Comparison of ENCODE assay signal across 8 mouse cellular contexts in genomic region chr13:58588655-58589516, GRCm38 (mm10). TPM values are rescaled to one million over a fixed set of nuclear protein-coding genes. Genes with fewer than 3 reads are reported as not detected.
A peak's percentile ranks its signal among the peaks of the same experiment; 100 is the strongest.
DNase-seq lines count a peak whose midpoint lies in the region; ATAC-seq and TF ChIP-seq lines count a peak whose summit lies in the region.

No protein-coding gene starts in this region.

- DNase-seq in lung, adult 2 months = no peak
- DNase-seq in lung, adult 18-20 months = no peak
- DNase-seq in left cerebral cortex, postnatal 25 days (ENCODE audit: low spot score in 2 of 2) = peak; percentile 24 to 74
- no peak for DNase-seq in gastrocnemius, postnatal 4 days (ENCODE audit: low spot score in 2 of 2)
- no peak for DNase-seq in gastrocnemius, postnatal 14 days
- DNase-seq in T-cell, adult 2 months (ENCODE audit: low spot score) = no peak

- intact Hi-C loops in left cerebral cortex, postnatal 25 days (cut with DNase I) = loop anchor here (1.0 to 5.0 kb wide), 2 partner anchors 301 to 432 kb away; partner anchors contain the start of gene Idnk
- intact Hi-C loops in gastrocnemius, postnatal 14 days (cut with DNase I; ENCODE audit: low total_unique reads) = no loop called here

- no peak overlapping the region for H3K27ac ChIP-seq in forebrain, embryonic 13.5 days

- no peaks in the 10 kb centered on the region for H3K27me3 ChIP-seq in forebrain, embryonic 13.5 days
- peaks cover 18% of the 10 kb centered on the region for H3K27me3 ChIP-seq in myocyte (ENCODE audit: control insufficient read depth, insufficient read depth, insufficient read length)

- no peaks in the 10 kb centered on the region for H3K79me2 ChIP-seq in myocyte (ENCODE audit: control insufficient read depth, insufficient read depth)

- no peaks in the 10 kb centered on the region for H3K36me3 ChIP-seq in forebrain, embryonic 13.5 days (ENCODE audit: poor library complexity, severe bottlenecking)
- no peaks in the 10 kb centered on the region for H3K36me3 ChIP-seq in myocyte (ENCODE audit: control insufficient read depth, insufficient read depth)

- H3K4me2 ChIP-seq in forebrain, embryonic 13.5 days = peak overlapping the region; percentile 48
- H3K4me2 ChIP-seq in myocyte (ENCODE audit: low read depth) = peak overlapping the region; percentile 27

- H3K4me3 ChIP-seq in lung, adult 2 months (replicated peaks; ENCODE audit: extremely low read depth, low read depth, low read length) = peak overlapping the region; percentile 15
- H3K4me3 ChIP-seq in forebrain, embryonic 13.5 days = peak overlapping the region; percentile 13; the same call in 1 of the 2 replicates
- H3K4me3 ChIP-seq in myocyte = no peak overlapping the region

- H3K4me1 ChIP-seq in lung, adult 2 months (ENCODE audit: control insufficient read depth, insufficient read depth, low read length) = 0 out of 2 replicates have a peak, but pooled peaks cover 3% of the 10 kb centered on the region
- H3K4me1 ChIP-seq in forebrain, embryonic 13.5 days = 0 out of 2 replicates have a peak, but pooled peaks cover 5% of the 10 kb centered on the region

- no peaks in the 10 kb centered on the region for H3K9me3 ChIP-seq in forebrain, embryonic 13.5 days (replicated peaks)

- H3K9ac ChIP-seq in forebrain, embryonic 13.5 days = no peak overlapping the region

- H3ac ChIP-seq in myocyte (ENCODE audit: control insufficient read depth, insufficient read length) = no peak overlapping the region

- 59% methylated on average over 15 of the region's 15 CpGs for WGBS in lung, adult 2 months
- whole genome bisulfite sequencing in forebrain, embryonic 13.5 days = 52% methylated on average over 15 of the region's 15 CpGs

- TF ChIP-seq POLR2A in lung, adult 2 months (IDR thresholded peaks at IDR 0.05; ENCODE audit: borderline replicate concordance, extremely low read depth, low read depth, low read length) = no peak
- TF ChIP-seq POLR2A in myocyte (IDR thresholded peaks at IDR 0.05; ENCODE audit: insufficient read length, low read depth) = no peak

- ATAC-seq in forebrain, embryonic 13.5 days = peak; percentile 50; the same call in 1 of the 2 replicates

- no peak for TF ChIP-seq CTCF in lung, adult 2 months (IDR thresholded peaks at IDR 0.05; ENCODE audit: insufficient read depth, low read length)

TF ChIP-seq in myocyte, 11 proteins besides CTCF, POLR2A, EP300 and RAD21:
- TF ChIP-seq MYOG (IDR thresholded peaks at IDR 0.05; ENCODE audit: control insufficient read depth in 1 of 3, insufficient read depth in 1 of 3, insufficient read length in 2 of 3, low read depth in 2 of 3) (no peak), TCF12 (IDR thresholded peaks at IDR 0.05; ENCODE audit: insufficient read depth, poor library complexity, severe bottlenecking) (no peak), MYOD1 (IDR thresholded peaks at IDR 0.05; ENCODE audit: control insufficient read depth in 1 of 3, insufficient read length in 2 of 3, low read depth in 2 of 3) (no peak), E2F4 (IDR thresholded peaks at IDR 0.05; ENCODE audit: insufficient read depth) (no peak), POLR2AphosphoS2 (IDR thresholded peaks at IDR 0.05; ENCODE audit: insufficient read length, low read depth) (no peak), REST (IDR thresholded peaks at IDR 0.05; ENCODE audit: insufficient read depth, insufficient read length) (no peak), USF1 (IDR thresholded peaks at IDR 0.05; ENCODE audit: low read depth) (no peak), MAX (IDR thresholded peaks at IDR 0.05; ENCODE audit: low read depth) (no peak), TCF3 (IDR thresholded peaks at IDR 0.05; ENCODE audit: insufficient read length, low read depth) (no peak), SRF (IDR thresholded peaks at IDR 0.05; ENCODE audit: control insufficient read depth, insufficient read length, low read depth) (no peak), CEBPB (IDR thresholded peaks at IDR 0.05; ENCODE audit: insufficient read depth, poor library complexity, severe bottlenecking) (no peak)

RNA-seq across cellular contexts. Expression of gene Slc28a3, which starts 21.8 kb away (rescaled TPM):
- polyA plus RNA-seq in lung, adult 2 months (2012; rRNA removed) = 0.26 and 2.0 TPM in 2 replicates
- polyA plus RNA-seq in forebrain, embryonic 13.5 days (2015; fragmentation: Nextera tagmentation; extraction: Ambion mirVana) = 0.08 TPM in 1 of 2 replicates, not detected in the other
- total RNA-seq in left cerebral cortex, postnatal 25 days (2021) = under 1 TPM in 1 of 2 experiments, not detected in 1; 0.18 TPM
- polyA plus RNA-seq in myocyte (2012; fragmentation: generic; extraction: Trizol) = not detected
- not detected for total RNA-seq in gastrocnemius, postnatal 4 days (2021)
- not detected for total RNA-seq in gastrocnemius, postnatal 14 days (2021)

Comparison
In these comparisons a context has a peak if more than half of its experiments do, and no peak if none do; other contexts are left out.
1. DNase-seq: peak in left cerebral cortex, postnatal 25 days (2 of 2); none in lung, adult 2 months (single experiment), lung, adult 18-20 months (0 of 2), gastrocnemius, postnatal 4 days (0 of 2), gastrocnemius, postnatal 14 days (single experiment) and T-cell, adult 2 months (single experiment).